Mouse (Mus musculus): Measurements from ENCODE around the gene Smpx. TPM values are rescaled to one million over a fixed set of nuclear protein-coding genes. Genes with fewer than 3 reads are reported as not detected.

Smpx gene
- polyA plus RNA-seq, 1 experiment from 2014 or later = 7.6 TPM

Other genes with a start within 250 kb of the Smpx start
- 41.0 and 55.1 TPM in 2 replicates for gene Sms, start 206.6 kb upstream of the Smpx start, polyA plus RNA-seq (2015; fragmentation: Nextera tagmentation; extraction: Ambion mirVana)
- gene Yy2, start 129.9 kb upstream of the Smpx start, polyA plus RNA-seq (2015; fragmentation: Nextera tagmentation; extraction: Ambion mirVana) = 4.0 and 5.1 TPM in 2 replicates
- 21.2 and 24.9 TPM in 2 replicates for gene Mbtps2, start 100.2 kb upstream of the Smpx start, polyA plus RNA-seq (2015; fragmentation: Nextera tagmentation; extraction: Ambion mirVana)
- 0.24 and 0.30 TPM in 2 replicates for gene Klhl34, start 119.5 kb downstream of the Smpx start, polyA plus RNA-seq (2015; fragmentation: Nextera tagmentation; extraction: Ambion mirVana)

All from kidney, embryonic 16.5 days (tissue).